Mouse (Mus musculus) neural tube, embryonic 11.5 days (tissue): ENCODE data around the gene Pla2g7. TPM values are rescaled to one million over a fixed set of nuclear protein-coding genes. Genes with fewer than 3 reads are reported as not detected.
A peak's percentile ranks its signal among the peaks of the same experiment; 100 is the strongest.

ENCODE experiments used
- ATAC-seq: fragments of 200-750 bp; cut with Nextera tagmentation; 2 replicates; pipeline ENCODE4 v1.8.0; 2017; ENCODE audit warnings: moderate number of reproducible peaks, mild to moderate bottlenecking, moderate TSS enrichment, moderate library complexity; ENCODE audit not compliant: insufficient read depth, low FRiP score, low TSS enrichment
- DNase-seq: peaks from one replicate; pipeline ENCODE4 v3.0.0-alpha.2; 2015; ENCODE audit warnings: low spot score
- H3K27ac ChIP-seq: fragments of 300-500 bp; sonication (generic); 2 replicates; pipeline ENCODE4 v1.5.1; 2014; ENCODE audit warnings: low read depth, mild to moderate bottlenecking, low read length
- H3K27me3 ChIP-seq: fragments of 300-500 bp; sonication (generic); 2 replicates; pipeline ENCODE4 v1.6.1; 2014; ENCODE audit warnings: mild to moderate bottlenecking, low read length, mixed read lengths; ENCODE audit not compliant: control insufficient read depth, insufficient read depth
- H3K36me3 ChIP-seq: fragments of 300-500 bp; sonication (generic); 2 replicates; pipeline ENCODE4 v1.6.1; 2014; ENCODE audit warnings: mild to moderate bottlenecking, low read length, moderate library complexity, mixed read lengths; ENCODE audit not compliant: control insufficient read depth, insufficient read depth
- H3K4me1 ChIP-seq: fragments of 300-500 bp; sonication (generic); 2 replicates; pipeline ENCODE4 v1.6.1; 2014; ENCODE audit warnings: low read length, mixed read lengths; ENCODE audit not compliant: control insufficient read depth, insufficient read depth
- H3K4me2 ChIP-seq: fragments of 300-500 bp; sonication (generic); 2 replicates; pipeline ENCODE4 v1.6.1; 2014; ENCODE audit warnings: low read depth, mild to moderate bottlenecking, moderate library complexity
- H3K4me3 ChIP-seq: fragments of 300-500 bp; sonication (generic); 2 replicates; pipeline ENCODE4 v1.5.1; 2014; ENCODE audit warnings: low read depth, low read length
- H3K9ac ChIP-seq: fragments of 300-500 bp; sonication (generic); 2 replicates; pipeline ENCODE4 v1.6.1; 2014; ENCODE audit warnings: mild to moderate bottlenecking, low read length
- H3K9me3 ChIP-seq: fragments of 300-500 bp; sonication (generic); 2 replicates; pipeline ENCODE4 v1.6.1; 2016; ENCODE audit warnings: low read length; ENCODE audit not compliant: control insufficient read depth
- WGBS: fragments of 180-500 bp; shearing (Covaris S2); extraction: QIAGEN DNeasy Blood & Tissue Kit; methylation state at CpG from one replicate; pipeline ENCODE4 v1.1.7; 2014; 5-methylcytosine and 5-hydroxymethylcytosine counted together
- polyA plus RNA-seq: library from polyadenylated mRNA; unstranded; fragments of >200 nt; fragmentation: Nextera tagmentation; extraction: Ambion mirVana; gene quantifications from 2 replicates; pipeline ENCODE4 v1.2.1, GENCODE M21; 2014

Pla2g7 gene
- polyA plus RNA-seq, 1 experiment from 2014 or later, result 7.9 TPM

DNA sequence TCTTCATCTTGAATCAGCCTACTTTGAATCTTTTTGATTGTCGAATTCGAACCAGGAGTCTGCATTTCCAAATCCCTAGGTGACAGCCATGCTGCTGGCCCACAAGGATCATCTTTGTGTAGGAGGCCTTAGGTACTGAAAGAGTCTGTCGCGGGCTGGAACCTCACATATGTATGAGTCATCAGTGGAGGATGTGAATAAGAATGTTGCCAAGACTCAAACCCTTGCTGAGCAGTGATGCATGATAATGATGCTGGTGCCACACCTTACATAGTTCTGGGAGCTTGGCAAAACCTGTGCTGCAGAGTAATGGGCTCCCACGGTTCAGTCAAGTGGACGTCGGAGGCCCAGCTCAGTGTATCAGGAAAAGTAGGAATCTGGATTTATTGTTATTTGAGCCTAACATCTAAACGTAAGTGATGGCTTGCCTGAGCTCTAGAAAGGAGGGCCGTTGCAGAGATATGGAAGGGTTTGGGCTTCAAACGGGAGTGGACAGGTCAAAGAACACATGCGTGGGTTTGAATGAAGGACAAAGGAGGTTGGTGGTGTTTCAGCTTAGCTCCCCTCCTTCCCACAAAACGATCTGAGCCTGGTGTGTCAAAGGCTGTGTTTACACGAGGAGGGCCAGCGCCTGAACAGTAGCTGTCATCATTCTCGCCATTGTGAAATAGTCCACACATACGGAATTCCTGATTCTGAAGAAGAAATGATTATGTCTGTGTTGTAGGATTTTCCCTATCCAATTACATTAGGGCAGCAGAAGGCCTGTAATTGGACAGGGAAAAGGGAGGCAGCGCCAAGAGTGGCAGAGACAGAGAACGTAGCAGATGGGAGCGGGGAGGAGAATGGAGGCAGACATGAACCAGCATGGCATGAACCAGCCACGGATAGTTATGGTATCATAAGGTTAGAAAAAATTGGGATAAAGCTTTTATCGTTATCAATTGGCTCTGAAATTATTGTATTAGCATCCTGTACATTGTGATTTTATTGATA, 24.7 kb downstream of the Pla2g7 start:
- no peak overlapping the region for H3K27ac ChIP-seq

DNA sequence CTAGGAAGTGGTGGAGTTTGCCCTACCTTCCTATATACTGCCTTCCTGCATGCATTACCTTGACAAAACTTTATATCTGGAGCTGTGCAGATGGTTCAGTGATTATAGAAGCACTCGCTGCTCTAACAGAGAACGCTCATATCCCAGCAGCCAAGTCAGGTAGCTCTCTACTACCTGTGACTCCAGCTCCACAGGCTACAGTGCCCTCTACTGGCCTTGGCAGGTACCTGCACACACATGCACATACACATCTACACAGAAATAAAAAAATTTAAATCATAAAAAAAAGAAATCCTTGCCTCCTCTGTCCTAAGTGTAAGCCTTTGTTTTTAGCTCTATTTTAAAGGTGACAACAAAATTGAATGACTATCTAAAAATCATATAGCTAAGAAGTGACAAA, 29.8 kb downstream of the Pla2g7 start:
- DNase-seq (no peak), ATAC-seq (no peak)
- Histone ChIP-seq H3K36me3 (no peaks in the 10 kb centered on the region), H3K9ac (no peak overlapping the region), H3K4me2 (no peak overlapping the region), H3K27me3 (no peaks in the 10 kb centered on the region), H3K9me3 (no peaks in the 10 kb centered on the region), H3K27ac (no peak overlapping the region), H3K4me3 (no peak overlapping the region), H3K4me1 (no peaks in the 10 kb centered on the region)
- WGBS, result 97% methylated on average over 2 of the region's 2 CpGs

More for the DNA sequence above, 24.7 kb downstream of the Pla2g7 start:
- ATAC-seq (no peak), DNase-seq (no peak)
- H3K4me3 ChIP-seq, result no peak overlapping the region
- whole genome bisulfite sequencing, result 87% methylated on average over 21 of the region's 21 CpGs
- H3K36me3 ChIP-seq, result no peaks in the 10 kb centered on the region
- H3K9me3 ChIP-seq, result no peaks in the 10 kb centered on the region
- H3K9ac ChIP-seq, result no peak overlapping the region
- no peaks in the 10 kb centered on the region for H3K4me1 ChIP-seq
- H3K27me3 ChIP-seq, result no peaks in the 10 kb centered on the region
- H3K4me2 ChIP-seq, result no peak overlapping the region

DNA sequence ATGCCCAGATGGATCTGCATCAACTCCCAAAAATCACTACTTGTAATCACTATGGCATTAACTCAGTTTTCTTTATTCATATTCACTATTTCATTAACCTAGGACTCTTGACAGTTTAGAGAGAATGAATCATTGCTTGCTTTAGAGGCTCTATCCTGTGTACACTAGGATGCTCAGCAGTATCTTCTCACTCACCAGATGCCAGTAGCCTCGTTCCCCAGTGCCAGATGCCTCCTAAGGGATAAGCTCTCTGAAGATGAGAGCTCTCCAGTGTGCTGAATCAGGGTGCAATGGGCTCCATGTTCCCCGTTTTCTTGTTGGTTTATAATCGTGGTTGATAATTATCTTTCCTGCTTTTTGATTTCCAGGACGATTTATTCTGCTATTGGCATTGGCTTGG, 30.8 kb downstream of the Pla2g7 start:
- H3K36me3 ChIP-seq, result no peaks in the 10 kb centered on the region
- 65% methylated on average over 4 of the region's 4 CpGs for WGBS
- H3K27ac ChIP-seq, result no peak overlapping the region
- H3K4me1 ChIP-seq, result no peaks in the 10 kb centered on the region
- ATAC-seq, result no peak
- H3K27me3 ChIP-seq, result no peaks in the 10 kb centered on the region
- no peak overlapping the region for H3K4me3 ChIP-seq
- H3K4me2 ChIP-seq, result no peak overlapping the region
- DNase-seq, result no peak
- H3K9ac ChIP-seq, result no peak overlapping the region
- H3K9me3 ChIP-seq, result no peaks in the 10 kb centered on the region

DNA sequence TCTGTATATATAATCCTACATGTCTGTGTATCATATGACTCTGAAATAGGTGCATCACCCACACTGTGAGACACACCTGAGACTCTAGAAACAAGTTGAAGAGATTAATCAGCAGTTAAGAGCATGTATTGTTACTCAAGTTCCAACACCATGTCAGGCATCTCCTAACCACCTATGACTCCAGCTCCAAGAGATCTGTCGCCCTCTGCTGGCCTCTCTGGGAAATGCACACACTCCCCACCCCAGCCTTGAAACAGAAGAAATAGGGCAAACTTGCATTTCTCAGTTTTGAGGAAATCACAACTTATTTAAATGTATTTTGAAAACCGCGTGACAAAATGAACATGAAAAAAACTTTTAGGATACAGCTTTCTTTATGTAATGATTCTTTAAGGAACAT, 38.8 kb downstream of the Pla2g7 start:
- DNase-seq, result peak; percentile 82
- ATAC-seq, result no peak

DNA sequence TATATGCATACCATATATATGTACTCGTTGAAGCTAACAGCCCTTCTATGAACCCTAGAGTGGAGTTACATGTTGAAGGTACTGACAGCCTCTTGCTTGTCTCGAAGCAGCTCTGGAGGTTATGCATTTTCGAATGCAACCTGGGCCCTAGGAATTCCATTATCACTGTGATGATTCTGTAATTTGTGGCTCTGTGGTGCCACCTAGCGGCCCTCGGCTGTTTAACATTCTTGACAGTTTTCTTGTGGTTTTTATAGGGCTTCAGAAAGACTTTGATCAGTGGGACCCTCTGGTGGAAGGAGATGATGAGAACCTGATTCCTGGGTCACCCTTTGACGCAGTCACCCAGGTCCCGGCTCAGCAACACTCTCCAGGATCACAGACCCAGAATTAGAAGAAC, 43.7 kb downstream of the Pla2g7 start:
- Histone ChIP-seq H3K27ac (no peak overlapping the region), H3K36me3 (no peaks in the 10 kb centered on the region), H3K27me3 (no peaks in the 10 kb centered on the region), H3K9me3 (no peaks in the 10 kb centered on the region), H3K4me2 (no peak overlapping the region), H3K9ac (no peak overlapping the region), H3K4me1 (no peaks in the 10 kb centered on the region), H3K4me3 (no peak overlapping the region)
- WGBS, result 32% methylated on average over 7 of the region's 7 CpGs
- DNase-seq (peak; percentile 84), ATAC-seq (no peak)

More for the DNA sequence above, 38.8 kb downstream of the Pla2g7 start:
- no peak overlapping the region for H3K4me3 ChIP-seq
- 16% methylated on average over 3 of the region's 3 CpGs for WGBS
- no peak overlapping the region for H3K27ac ChIP-seq
- H3K27me3 ChIP-seq, result no peaks in the 10 kb centered on the region
- H3K4me1 ChIP-seq, result no peaks in the 10 kb centered on the region
- H3K9me3 ChIP-seq, result no peaks in the 10 kb centered on the region
- H3K4me2 ChIP-seq, result no peak overlapping the region
- no peak overlapping the region for H3K9ac ChIP-seq
- no peaks in the 10 kb centered on the region for H3K36me3 ChIP-seq

DNA sequence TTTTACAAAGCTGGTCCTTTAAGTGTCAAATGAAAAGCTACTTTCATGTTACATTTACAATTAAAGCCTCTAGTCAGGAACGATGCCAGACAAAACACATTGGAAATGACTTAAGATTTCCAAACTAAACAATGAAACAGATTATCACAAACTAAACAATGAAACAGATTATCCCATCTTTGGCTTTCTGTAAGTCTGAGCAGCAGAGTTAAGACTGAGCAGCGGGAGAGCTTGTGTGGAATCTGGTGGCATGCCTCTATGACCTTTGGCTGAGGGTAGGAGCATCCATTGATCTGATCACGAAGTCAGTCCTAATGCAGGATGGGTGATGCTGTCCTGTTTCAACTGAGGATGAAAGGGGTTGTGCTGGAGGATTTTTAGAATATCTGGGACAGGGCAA, 44.3 kb downstream of the Pla2g7 start:
- Histone ChIP-seq H3K9me3 (no peaks in the 10 kb centered on the region), H3K27ac (no peak overlapping the region), H3K4me2 (no peak overlapping the region), H3K9ac (no peak overlapping the region), H3K4me1 (no peaks in the 10 kb centered on the region), H3K36me3 (no peaks in the 10 kb centered on the region), H3K4me3 (no peak overlapping the region), H3K27me3 (no peaks in the 10 kb centered on the region)
- 77% methylated on average over 3 of the region's 3 CpGs for WGBS
- DNase-seq (no peak), ATAC-seq (no peak)

DNA sequence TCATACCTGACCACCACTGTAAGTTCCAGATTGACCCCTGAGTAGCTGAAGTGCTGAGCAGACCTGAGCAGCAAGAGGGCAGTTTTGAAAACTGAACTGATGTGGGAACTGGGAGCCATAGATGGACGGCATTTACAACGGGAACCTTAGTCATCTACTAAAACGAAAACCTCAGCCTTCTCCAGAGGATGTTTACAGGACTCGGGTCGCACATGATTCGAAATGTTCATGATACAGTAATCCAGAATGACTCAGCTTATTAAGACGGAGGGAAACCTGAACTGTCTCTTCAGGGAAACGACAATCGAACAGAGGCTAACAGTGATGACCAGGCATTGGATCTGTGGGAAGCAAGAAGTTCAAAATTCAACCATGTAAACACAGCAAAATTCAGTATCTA, 51.3 kb downstream of the Pla2g7 start:
- Histone ChIP-seq H3K9me3 (no peaks in the 10 kb centered on the region), H3K36me3 (no peaks in the 10 kb centered on the region), H3K4me1 (no peaks in the 10 kb centered on the region), H3K27ac (no peak overlapping the region), H3K4me3 (no peak overlapping the region), H3K27me3 (no peaks in the 10 kb centered on the region), H3K9ac (no peak overlapping the region), H3K4me2 (no peak overlapping the region)
- ATAC-seq (no peak), DNase-seq (no peak)
- WGBS, result 86% methylated on average over 9 of the region's 9 CpGs

DNA sequence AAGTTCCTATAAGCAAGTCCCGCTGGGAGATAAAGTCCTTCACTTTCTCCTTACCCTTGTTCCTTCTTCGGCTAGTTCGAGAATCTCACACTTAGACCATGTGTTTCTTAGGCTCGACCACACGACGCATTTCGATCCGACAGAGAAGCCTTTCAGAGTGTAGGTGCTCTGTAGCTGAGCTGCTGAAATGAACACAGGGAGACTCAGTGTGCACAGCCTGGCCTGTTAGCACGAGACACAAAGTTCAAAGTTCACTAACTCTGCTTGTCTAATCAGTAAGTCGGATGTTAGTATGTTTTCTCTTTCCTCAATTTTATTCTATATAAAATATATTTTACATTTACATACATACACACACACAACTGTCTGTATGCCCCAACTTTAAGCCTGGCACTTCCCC, 54.2 kb downstream of the Pla2g7 start:
- Histone ChIP-seq H3K4me2 (no peak overlapping the region), H3K9ac (no peak overlapping the region), H3K27ac (no peak overlapping the region), H3K36me3 (no peaks in the 10 kb centered on the region), H3K4me3 (no peak overlapping the region), H3K9me3 (no peaks in the 10 kb centered on the region), H3K27me3 (no peaks in the 10 kb centered on the region), H3K4me1 (no peaks in the 10 kb centered on the region)
- DNase-seq (no peak), ATAC-seq (no peak)
- whole genome bisulfite sequencing, result 94% methylated on average over 10 of the region's 10 CpGs

DNA sequence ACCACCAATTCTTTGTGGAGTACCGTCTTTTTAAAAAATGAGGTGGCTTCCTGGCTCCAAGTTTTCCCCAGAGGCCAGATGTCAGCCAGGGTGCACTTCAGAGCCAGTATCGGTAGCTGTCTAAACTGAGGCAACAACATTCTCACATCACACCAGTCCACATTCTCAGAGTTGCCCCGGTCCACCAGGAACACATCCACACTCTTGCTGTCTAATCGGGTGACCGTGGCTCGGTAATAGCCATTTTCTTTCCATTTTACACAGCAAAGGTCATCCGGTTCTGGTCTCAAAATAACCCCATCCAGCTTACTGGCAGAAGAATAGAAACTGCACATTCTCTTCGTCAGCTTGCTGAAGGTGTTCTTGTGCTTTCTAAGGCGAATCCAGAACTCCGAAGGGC, 60.3 kb downstream of the Pla2g7 start:
- ATAC-seq (no peak), DNase-seq (no peak)
- Histone ChIP-seq H3K4me3 (no peak overlapping the region), H3K4me2 (no peak overlapping the region), H3K27me3 (peaks cover 31% of the 10 kb centered on the region), H3K9ac (no peak overlapping the region), H3K27ac (no peak overlapping the region), H3K9me3 (no peaks in the 10 kb centered on the region), H3K36me3 (no peaks in the 10 kb centered on the region), H3K4me1 (peaks cover 9% of the 10 kb centered on the region)
- 93% methylated on average over 10 of the region's 10 CpGs for WGBS
